Mouse (Mus musculus): ENCODE results near the gene Stpg1. TPM values are rescaled to one million over a fixed set of nuclear protein-coding genes. Genes with fewer than 3 reads are reported as not detected.

Stpg1 gene
- total and polyA plus RNA-seq, 2 experiments from 2014 or later: 0.18 TPM; not detected in 1

DNA sequence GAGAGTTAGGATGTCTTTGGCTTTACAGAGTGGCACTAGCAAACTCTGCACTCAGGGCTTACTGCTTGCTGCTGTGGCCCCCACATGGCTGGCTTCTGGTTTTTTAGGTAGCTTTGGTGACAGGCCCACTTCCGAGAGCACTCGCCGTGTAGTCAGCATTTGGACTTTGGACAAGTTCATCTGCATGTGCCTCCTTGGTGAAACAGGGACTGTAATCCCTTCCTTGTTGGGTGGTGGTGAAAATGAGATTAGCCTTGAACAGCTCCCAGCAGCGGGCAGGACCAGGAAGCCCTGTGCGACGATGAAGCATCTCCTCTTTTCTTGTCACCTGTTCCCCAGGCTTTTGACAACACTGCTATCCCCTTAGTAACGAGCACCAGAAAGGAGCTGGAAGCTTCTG is 19.3 kb downstream of the Stpg1 start:
- DNase-seq (ENCODE audit: low spot score) (no peak), ATAC-seq (ENCODE audit: insufficient read depth, low read depth) (no peak)
- Histone ChIP-seq H3K27ac (ENCODE audit: low read depth) (no peak overlapping the region), H3K36me3 (replicated peaks; ENCODE audit: control insufficient read depth, insufficient read depth, low read length) (no peaks in the 10 kb centered on the region), H3K4me3 (ENCODE audit: low read depth, low read length) (no peak overlapping the region), H3K4me1 (ENCODE audit: control insufficient read depth, insufficient read depth) (no peaks in the 10 kb centered on the region), H3K27me3 (ENCODE audit: control insufficient read depth, insufficient read depth, low read length) (no peaks in the 10 kb centered on the region), H3K9ac (replicated peaks; ENCODE audit: low read depth, low read length) (no peak overlapping the region), H3K9me3 (replicated peaks; ENCODE audit: control insufficient read depth, low read length) (no peaks in the 10 kb centered on the region), H3K4me2 (ENCODE audit: low read depth, low read length) (no peak overlapping the region)
- no peak for TF ChIP-seq EP300 (IDR thresholded peaks at IDR 0.05; ENCODE audit: low read depth)
- TF ChIP-seq CTCF (IDR thresholded peaks at IDR 0.05; ENCODE audit: low read depth): no peak
- 76% methylated on average over 7 of the region's 7 CpGs for WGBS

- no peak for ATAC-seq (ENCODE audit: insufficient read depth, low read depth)
- WGBS: 79% methylated on average over 14 of the region's 14 CpGs
- H3K4me1 ChIP-seq (ENCODE audit: control insufficient read depth, insufficient read depth): no peaks in the 10 kb centered on the region
- no peak overlapping the region for H3K4me2 ChIP-seq (ENCODE audit: low read depth, low read length)
- H3K9me3 ChIP-seq (replicated peaks; ENCODE audit: control insufficient read depth, low read length): no peaks in the 10 kb centered on the region
- no peak overlapping the region for H3K27ac ChIP-seq (ENCODE audit: low read depth)
- no peak for DNase-seq (ENCODE audit: low spot score)
- H3K4me3 ChIP-seq (ENCODE audit: low read depth, low read length): no peak overlapping the region
- TF ChIP-seq EP300 (IDR thresholded peaks at IDR 0.05; ENCODE audit: low read depth): no peak
- no peak for TF ChIP-seq CTCF (IDR thresholded peaks at IDR 0.05; ENCODE audit: low read depth)
- H3K9ac ChIP-seq (replicated peaks; ENCODE audit: low read depth, low read length): no peak overlapping the region
- no peaks in the 10 kb centered on the region for H3K36me3 ChIP-seq (replicated peaks; ENCODE audit: control insufficient read depth, insufficient read depth, low read length)
- H3K27me3 ChIP-seq (ENCODE audit: control insufficient read depth, insufficient read depth, low read length): no peaks in the 10 kb centered on the region
Measured at GRCm38 (mm10) chr4:135514925-135515324, 20.3 kb downstream of the Stpg1 start.

DNA sequence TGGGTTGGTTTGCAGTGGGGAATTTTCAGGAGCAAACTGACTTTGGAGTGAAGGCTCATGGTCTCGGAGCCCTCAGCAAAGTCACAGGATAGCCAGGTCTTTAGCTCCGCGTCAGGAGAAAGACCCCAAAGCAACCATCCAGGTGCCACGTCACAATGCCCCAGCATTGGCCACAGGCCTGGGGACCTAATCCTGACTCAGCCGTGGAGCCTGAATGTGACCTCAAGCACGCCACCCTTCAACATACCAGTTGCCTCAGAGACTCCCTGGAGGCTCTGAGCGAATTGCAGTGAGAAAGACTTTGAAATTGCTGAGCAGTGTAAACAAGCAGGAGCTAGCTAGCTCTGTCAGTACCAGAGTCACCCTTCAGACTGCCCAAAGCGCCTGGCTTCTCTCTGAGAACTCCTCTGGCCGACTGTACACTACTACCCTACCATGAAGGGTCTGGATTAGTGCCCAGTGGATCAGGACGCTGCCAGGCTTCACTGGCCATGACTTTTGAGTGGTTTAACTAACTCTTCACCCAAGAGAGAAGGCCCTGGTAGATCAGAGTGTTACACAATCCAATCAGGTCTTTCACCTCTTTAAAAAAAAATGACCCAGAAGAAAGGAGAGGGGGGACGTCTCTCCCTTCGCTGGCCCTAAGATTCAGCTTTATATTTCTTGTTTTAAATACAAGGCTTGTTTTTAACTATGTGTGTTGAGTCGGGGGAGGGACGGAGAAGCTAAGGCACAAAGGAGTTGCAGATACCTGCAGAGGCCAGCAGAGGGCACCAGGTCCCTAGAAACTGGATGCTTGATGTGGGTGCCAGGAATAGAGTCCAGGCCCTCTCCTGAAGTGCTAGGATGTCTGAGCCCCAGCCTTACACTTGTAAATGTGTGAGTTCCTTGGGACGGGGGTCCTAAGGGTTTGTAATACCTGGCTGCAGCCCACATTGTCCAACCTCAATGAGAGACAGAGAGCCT is 22.0 kb downstream of the Stpg1 start:
- Histone ChIP-seq H3K9ac (replicated peaks; ENCODE audit: low read depth, low read length) (no peak overlapping the region), H3K27me3 (ENCODE audit: control insufficient read depth, insufficient read depth, low read length) (no peaks in the 10 kb centered on the region), H3K27ac (ENCODE audit: low read depth) (0 out of 2 replicates have a peak overlapping the region, but pooled peaks have one; percentile 11), H3K9me3 (replicated peaks; ENCODE audit: control insufficient read depth, low read length) (no peaks in the 10 kb centered on the region), H3K4me2 (ENCODE audit: low read depth, low read length) (no peak overlapping the region), H3K4me3 (ENCODE audit: low read depth, low read length) (no peak overlapping the region), H3K36me3 (replicated peaks; ENCODE audit: control insufficient read depth, insufficient read depth, low read length) (no peaks in the 10 kb centered on the region), H3K4me1 (ENCODE audit: control insufficient read depth, insufficient read depth) (no peaks in the 10 kb centered on the region)
- DNase-seq (ENCODE audit: low spot score): peak; percentile 66
- ATAC-seq (ENCODE audit: insufficient read depth, low read depth): peak; percentile 53; the same call in 1 of the 2 replicates
- TF ChIP-seq CTCF (IDR thresholded peaks at IDR 0.05; ENCODE audit: low read depth) (peak; percentile 82), EP300 (IDR thresholded peaks at IDR 0.05; ENCODE audit: low read depth) (no peak)
- 54% methylated on average over 15 of the region's 15 CpGs for WGBS

GRCm38 (mm10) chr4:135518135-135518534 is 23.5 kb downstream of the Stpg1 start:
- H3K9ac ChIP-seq (replicated peaks; ENCODE audit: low read depth, low read length): no peak overlapping the region
- H3K9me3 ChIP-seq (replicated peaks; ENCODE audit: control insufficient read depth, low read length): no peaks in the 10 kb centered on the region

GRCm38 (mm10) chr4:135520421-135520820 is 25.8 kb downstream of the Stpg1 start:
- Histone ChIP-seq H3K4me3 (ENCODE audit: low read depth, low read length) (no peak overlapping the region), H3K27ac (ENCODE audit: low read depth) (no peak overlapping the region), H3K4me2 (ENCODE audit: low read depth, low read length) (no peak overlapping the region), H3K27me3 (ENCODE audit: control insufficient read depth, insufficient read depth, low read length) (no peaks in the 10 kb centered on the region; the same call in 1 of the 2 replicates), H3K9ac (replicated peaks; ENCODE audit: low read depth, low read length) (no peak overlapping the region), H3K9me3 (replicated peaks; ENCODE audit: control insufficient read depth, low read length) (no peaks in the 10 kb centered on the region), H3K36me3 (replicated peaks; ENCODE audit: control insufficient read depth, insufficient read depth, low read length) (no peaks in the 10 kb centered on the region), H3K4me1 (ENCODE audit: control insufficient read depth, insufficient read depth) (no peaks in the 10 kb centered on the region)
- ATAC-seq (ENCODE audit: insufficient read depth, low read depth): no peak
- 80% methylated on average over 9 of the region's 9 CpGs for WGBS
- TF ChIP-seq CTCF (IDR thresholded peaks at IDR 0.05; ENCODE audit: low read depth) (no peak), EP300 (IDR thresholded peaks at IDR 0.05; ENCODE audit: low read depth) (no peak)
- DNase-seq (ENCODE audit: low spot score): no peak

More at GRCm38 (mm10) chr4:135518135-135518534, 23.5 kb downstream of the Stpg1 start:
- H3K27ac ChIP-seq (ENCODE audit: low read depth): no peak overlapping the region
- no peak for TF ChIP-seq CTCF (IDR thresholded peaks at IDR 0.05; ENCODE audit: low read depth)
- TF ChIP-seq EP300 (IDR thresholded peaks at IDR 0.05; ENCODE audit: low read depth): no peak
- H3K36me3 ChIP-seq (replicated peaks; ENCODE audit: control insufficient read depth, insufficient read depth, low read length): no peaks in the 10 kb centered on the region
- H3K4me2 ChIP-seq (ENCODE audit: low read depth, low read length): no peak overlapping the region
- H3K4me1 ChIP-seq (ENCODE audit: control insufficient read depth, insufficient read depth): no peaks in the 10 kb centered on the region
- 76% methylated on average over 12 of the region's 12 CpGs for WGBS
- ATAC-seq (ENCODE audit: insufficient read depth, low read depth) (no peak), DNase-seq (ENCODE audit: low spot score) (no peak)
- no peaks in the 10 kb centered on the region for H3K27me3 ChIP-seq (ENCODE audit: control insufficient read depth, insufficient read depth, low read length)
- no peak overlapping the region for H3K4me3 ChIP-seq (ENCODE audit: low read depth, low read length)

Measured in heart, postnatal 0 days (tissue).